Mouse (Mus musculus) forebrain, embryonic 11.5 days (tissue): ENCODE measurements around the gene Cdkal1. TPM values are rescaled to one million over a fixed set of nuclear protein-coding genes. Genes with fewer than 3 reads are reported as not detected.

Experiments used
- ATAC-seq: fragments of 200-750 bp; cut with Nextera tagmentation; replicated peaks from 2 replicates; pipeline ENCODE4 v1.8.0; 2017; ENCODE audit warnings: moderate TSS enrichment; ENCODE audit not compliant: low FRiP score
- DNase-seq: peaks from one replicate; pipeline ENCODE4 v3.0.0-alpha.2; 2017; ENCODE audit warnings: low spot score
- H3K27ac ChIP-seq: fragments of 300-500 bp; sonication (generic); 2 replicates; pipeline ENCODE4 v1.5.1; 2014; ENCODE audit warnings: low read depth, low read length
- H3K27me3 ChIP-seq: fragments of 300-500 bp; sonication (generic); 2 replicates; pipeline ENCODE4 v1.6.1; 2014; ENCODE audit warnings: mild to moderate bottlenecking, low read length, mixed read lengths; ENCODE audit not compliant: control insufficient read depth, insufficient read depth
- H3K36me3 ChIP-seq: fragments of 300-500 bp; sonication (generic); 2 replicates; pipeline ENCODE4 v1.6.1; 2014; ENCODE audit warnings: mild to moderate bottlenecking, low read length, moderate library complexity, mixed read lengths; ENCODE audit not compliant: control insufficient read depth, insufficient read depth
- H3K4me1 ChIP-seq: fragments of 300-500 bp; sonication (generic); replicated peaks from 2 replicates; pipeline ENCODE4 v1.6.1; 2014; ENCODE audit warnings: low read length, mixed read lengths; ENCODE audit not compliant: control insufficient read depth, insufficient read depth
- H3K4me2 ChIP-seq: fragments of 300-500 bp; sonication (generic); 2 replicates; pipeline ENCODE4 v1.6.1; 2014; ENCODE audit warnings: low read depth, mild to moderate bottlenecking, low read length, moderate library complexity, mixed read lengths; ENCODE audit not compliant: severe bottlenecking
- H3K4me3 ChIP-seq: fragments of 300-500 bp; sonication (generic); 2 replicates; pipeline ENCODE4 v1.5.1; 2014; ENCODE audit warnings: low read depth, low read length
- H3K9ac ChIP-seq: fragments of 300-500 bp; sonication (generic); 2 replicates; pipeline ENCODE4 v1.6.1; 2014; ENCODE audit warnings: low read length
- H3K9me3 ChIP-seq: fragments of 300-500 bp; sonication (generic); 2 replicates; pipeline ENCODE4 v1.6.1; 2016; ENCODE audit warnings: low read length, mixed read lengths; ENCODE audit not compliant: control insufficient read depth
- WGBS: fragments of 180-500 bp; shearing (Covaris S2); extraction: QIAGEN DNeasy Blood & Tissue Kit; methylation state at CpG from one replicate; pipeline ENCODE4 v1.1.7; 2014; 5-methylcytosine and 5-hydroxymethylcytosine counted together
- polyA plus RNA-seq: library from polyadenylated mRNA; unstranded; fragments of >200 nt; fragmentation: Nextera tagmentation; extraction: Ambion mirVana; gene quantifications from 2 replicates; pipeline ENCODE4 v1.2.1, GENCODE M21; 2014

The Cdkal1 gene
- polyA plus RNA-seq, 1 experiment from 2014 or later: 38.9 TPM

DNA sequence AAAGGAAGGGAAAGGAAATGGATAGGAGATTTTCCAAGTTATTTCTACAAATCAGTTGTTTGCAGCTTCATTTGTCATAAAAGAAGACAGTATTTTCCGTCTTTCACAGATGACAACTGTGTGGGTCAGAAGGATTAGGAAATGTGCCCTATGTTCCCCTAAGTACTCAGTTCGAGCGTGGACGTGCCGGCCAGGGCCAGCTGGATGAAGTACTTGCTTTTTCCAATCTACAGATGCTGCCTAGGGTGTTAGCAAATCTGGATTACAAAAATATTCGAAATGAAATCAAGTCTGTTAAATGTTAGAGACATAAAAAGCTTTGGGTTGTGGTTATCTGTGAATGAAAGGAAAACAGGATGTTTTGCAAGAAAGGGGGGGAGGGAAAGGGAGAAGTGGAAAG lies 444.3 kb downstream of the Cdkal1 start:
- Histone ChIP-seq H3K4me2 (no peak overlapping the region), H3K4me3 (no peak overlapping the region), H3K27ac (no peak overlapping the region), H3K4me1 (peaks cover 4% of the 10 kb centered on the region), H3K9me3 (no peaks in the 10 kb centered on the region), H3K9ac (no peak overlapping the region), H3K36me3 (no peaks in the 10 kb centered on the region), H3K27me3 (no peaks in the 10 kb centered on the region)
- WGBS: 96% methylated on average over 6 of the region's 6 CpGs
- ATAC-seq (no peak), DNase-seq (no peak)

DNA sequence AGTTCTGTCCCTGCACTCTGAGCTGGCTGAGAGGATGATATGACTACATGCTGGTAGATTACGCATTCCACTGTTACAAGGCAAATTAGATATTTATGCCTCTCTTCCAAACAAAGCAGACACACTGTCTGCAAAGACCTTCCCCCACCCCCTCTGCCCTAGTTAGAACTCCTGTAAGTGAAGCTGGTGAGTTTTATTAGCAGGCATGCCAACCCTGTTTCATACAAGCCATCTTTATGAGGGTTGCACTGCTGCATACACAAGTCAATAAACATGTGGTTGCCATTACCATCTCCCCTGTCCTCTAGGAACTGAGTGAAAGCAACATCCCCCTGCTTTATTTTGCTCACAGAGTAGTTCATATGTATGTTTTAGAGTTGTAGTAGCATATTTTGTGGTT lies 447.9 kb downstream of the Cdkal1 start:
- H3K4me2 ChIP-seq: no peak overlapping the region
- H3K4me3 ChIP-seq: no peak overlapping the region
- H3K27me3 ChIP-seq: no peaks in the 10 kb centered on the region
- H3K36me3 ChIP-seq: no peaks in the 10 kb centered on the region
- no peak overlapping the region for H3K27ac ChIP-seq
- H3K9me3 ChIP-seq: no peaks in the 10 kb centered on the region
- ATAC-seq (no peak), DNase-seq (no peak)
- WGBS: 94% methylated on average over 1 of the region's 1 CpGs
- no peak overlapping the region for H3K9ac ChIP-seq
- H3K4me1 ChIP-seq: no peaks in the 10 kb centered on the region

GRCm38 (mm10) chr13:29405316-29405715 lies 450.2 kb downstream of the Cdkal1 start:
- H3K4me1 ChIP-seq: no peaks in the 10 kb centered on the region
- H3K4me2 ChIP-seq: no peak overlapping the region
- H3K9me3 ChIP-seq: no peaks in the 10 kb centered on the region
- no peak for ATAC-seq
- H3K27ac ChIP-seq: no peak overlapping the region
- H3K27me3 ChIP-seq: no peaks in the 10 kb centered on the region
- H3K4me3 ChIP-seq: no peak overlapping the region
- DNase-seq: no peak
- WGBS: 81% methylated on average over 5 of the region's 5 CpGs
- H3K36me3 ChIP-seq: no peaks in the 10 kb centered on the region
- no peak overlapping the region for H3K9ac ChIP-seq

- ATAC-seq (no peak), DNase-seq (no peak)
- H3K4me3 ChIP-seq: no peak overlapping the region
- no peak overlapping the region for H3K27ac ChIP-seq
- 81% methylated on average over 5 of the region's 5 CpGs for WGBS
- H3K9ac ChIP-seq: no peak overlapping the region
- no peaks in the 10 kb centered on the region for H3K27me3 ChIP-seq
- no peaks in the 10 kb centered on the region for H3K9me3 ChIP-seq
- no peaks in the 10 kb centered on the region for H3K36me3 ChIP-seq
- H3K4me1 ChIP-seq: no peaks in the 10 kb centered on the region
- no peak overlapping the region for H3K4me2 ChIP-seq
Measured at GRCm38 (mm10) chr13:29403217-29403616, 452.3 kb downstream of the Cdkal1 start.

GRCm38 (mm10) chr13:29402526-29403040 lies 452.9 kb downstream of the Cdkal1 start:
- Histone ChIP-seq H3K4me3 (no peak overlapping the region), H3K9me3 (no peaks in the 10 kb centered on the region), H3K36me3 (no peaks in the 10 kb centered on the region), H3K9ac (no peak overlapping the region), H3K27me3 (no peaks in the 10 kb centered on the region), H3K27ac (no peak overlapping the region), H3K4me1 (no peaks in the 10 kb centered on the region), H3K4me2 (no peak overlapping the region)
- WGBS: 63% methylated on average over 3 of the region's 3 CpGs
- ATAC-seq (no peak), DNase-seq (no peak)

DNA sequence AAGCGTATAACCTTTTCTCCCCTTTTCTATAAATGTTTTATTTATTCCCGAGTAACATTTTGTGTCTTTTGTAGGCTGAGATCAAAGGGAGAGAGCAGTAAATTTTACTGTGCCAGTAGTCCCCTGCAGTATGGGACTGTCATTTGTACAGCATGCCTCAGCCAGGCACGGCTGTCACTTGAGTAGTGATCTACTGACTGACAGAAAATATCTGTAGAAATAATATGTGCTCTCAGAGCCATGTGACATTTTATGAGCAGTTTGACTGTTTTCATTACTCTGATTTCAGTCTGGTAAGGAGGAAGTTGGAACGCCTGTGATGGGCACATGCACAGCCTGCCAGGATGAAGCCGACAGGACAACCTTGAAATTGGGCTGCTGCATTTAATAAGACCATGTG lies 455.6 kb downstream of the Cdkal1 start:
- Histone ChIP-seq H3K27me3 (no peaks in the 10 kb centered on the region), H3K9me3 (no peaks in the 10 kb centered on the region), H3K9ac (no peak overlapping the region), H3K4me1 (no peaks in the 10 kb centered on the region), H3K36me3 (no peaks in the 10 kb centered on the region), H3K4me2 (no peak overlapping the region), H3K4me3 (no peak overlapping the region), H3K27ac (no peak overlapping the region)
- 87% methylated on average over 5 of the region's 5 CpGs for WGBS
- DNase-seq (no peak), ATAC-seq (no peak)

DNA sequence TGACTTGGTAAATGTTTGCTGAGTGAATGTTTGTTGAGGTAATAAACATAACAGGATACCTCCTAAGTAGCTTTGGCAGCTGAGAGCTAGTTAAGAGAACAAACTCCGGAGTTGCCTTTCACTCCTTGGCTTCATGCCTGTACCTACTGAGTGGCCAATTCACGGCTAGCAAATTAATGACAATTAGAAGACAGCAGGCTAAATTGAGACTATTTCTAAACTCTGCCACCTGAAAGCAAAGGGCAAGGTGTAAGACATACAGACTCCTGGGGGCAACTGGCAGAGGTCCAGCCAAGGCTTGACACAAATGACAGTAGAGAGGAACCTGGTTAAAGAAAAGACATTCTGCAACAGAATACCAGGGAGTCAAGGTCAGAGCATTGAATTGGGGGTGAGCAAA lies 457.0 kb downstream of the Cdkal1 start:
- H3K9me3 ChIP-seq: no peaks in the 10 kb centered on the region

DNA sequence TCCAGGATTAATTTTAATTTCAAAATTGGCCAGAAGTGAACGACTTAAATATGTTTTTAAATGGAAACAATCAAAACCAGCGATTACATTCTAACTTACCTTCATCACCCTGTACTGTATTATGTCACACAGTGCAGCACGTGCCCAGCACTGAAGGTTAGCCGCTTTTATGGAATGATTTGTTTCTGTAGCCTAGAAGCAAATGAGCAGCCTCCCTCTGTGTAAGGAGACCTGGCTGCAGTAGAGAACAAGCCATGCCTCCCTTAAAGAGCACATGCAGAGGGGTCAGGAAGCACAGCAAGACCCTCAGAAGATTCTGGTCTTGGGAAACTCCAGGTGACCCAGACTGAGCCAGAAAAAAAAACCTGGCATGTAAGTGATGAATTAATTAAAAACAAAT lies 459.8 kb downstream of the Cdkal1 start:
- DNase-seq: no peak
- no peaks in the 10 kb centered on the region for H3K9me3 ChIP-seq
- WGBS: 87% methylated on average over 4 of the region's 4 CpGs

More for the DNA sequence above, 457.0 kb downstream of the Cdkal1 start:
- Histone ChIP-seq H3K4me3 (no peak overlapping the region), H3K27me3 (no peaks in the 10 kb centered on the region), H3K9ac (no peak overlapping the region), H3K4me1 (no peaks in the 10 kb centered on the region), H3K4me2 (no peak overlapping the region), H3K36me3 (no peaks in the 10 kb centered on the region), H3K27ac (no peak overlapping the region)
- DNase-seq (no peak), ATAC-seq (no peak)
- WGBS: 82% methylated on average over 2 of the region's 2 CpGs

DNA sequence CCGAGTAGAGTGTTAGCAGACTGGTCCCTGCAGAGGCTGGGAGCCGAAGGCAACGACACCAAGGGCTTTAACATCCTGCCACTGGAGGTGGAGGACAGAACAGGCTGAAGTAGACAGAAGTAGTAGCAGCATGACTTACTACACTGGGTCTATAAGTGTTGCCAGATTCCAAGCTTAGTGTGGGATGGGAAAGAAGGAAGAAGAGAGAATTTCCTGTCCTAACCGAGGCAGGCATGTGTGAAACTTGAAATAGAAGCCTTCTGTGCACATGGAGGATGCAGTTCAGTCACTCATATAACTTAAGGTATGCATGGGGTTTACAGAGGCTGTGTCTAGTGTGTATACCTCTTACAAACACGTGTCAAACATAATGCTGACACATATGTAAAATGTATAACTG lies 465.4 kb downstream of the Cdkal1 start:
- no peak overlapping the region for H3K4me2 ChIP-seq
- no peaks in the 10 kb centered on the region for H3K27me3 ChIP-seq
- DNase-seq (no peak), ATAC-seq (no peak)
- H3K4me3 ChIP-seq: no peak overlapping the region
- WGBS: 88% methylated on average over 5 of the region's 5 CpGs
- no peaks in the 10 kb centered on the region for H3K4me1 ChIP-seq
- no peak overlapping the region for H3K9ac ChIP-seq
- no peaks in the 10 kb centered on the region for H3K9me3 ChIP-seq
- no peaks in the 10 kb centered on the region for H3K36me3 ChIP-seq
- H3K27ac ChIP-seq: no peak overlapping the region

More for the DNA sequence above, 459.8 kb downstream of the Cdkal1 start:
- no peak overlapping the region for H3K4me2 ChIP-seq
- H3K4me1 ChIP-seq: no peaks in the 10 kb centered on the region
- H3K27ac ChIP-seq: no peak overlapping the region
- H3K4me3 ChIP-seq: no peak overlapping the region
- ATAC-seq: no peak
- no peaks in the 10 kb centered on the region for H3K36me3 ChIP-seq
- H3K9ac ChIP-seq: no peak overlapping the region
- H3K27me3 ChIP-seq: no peaks in the 10 kb centered on the region
